Mouse (Mus musculus): ENCODE measurements around the gene Slc6a6. TPM values are rescaled to one million over a fixed set of nuclear protein-coding genes. Genes with fewer than 3 reads are reported as not detected.

Gene Slc6a6
- polyA plus RNA-seq, 1 experiment from 2014 or later: 49.5 TPM

GRCm38 (mm10) chr6:91655874-91656433 lies 27.9 kb upstream of the Slc6a6 start:
- Histone ChIP-seq H3K27me3 (ENCODE audit: low read depth, poor library complexity, severe bottlenecking) (no peaks in the 10 kb centered on the region), H3K36me3 (no peaks in the 10 kb centered on the region), H3K9me3 (replicated peaks) (no peaks in the 10 kb centered on the region), H3K4me1 (peaks cover 11% of the 10 kb centered on the region), H3K4me3 (no peak overlapping the region), H3K27ac (replicated peaks) (no peak overlapping the region)
- 46% methylated on average over 6 of the region's 6 CpGs for WGBS
- no peak for DNase-seq (ENCODE audit: low spot score)

- Histone ChIP-seq H3K27me3 (ENCODE audit: low read depth, poor library complexity, severe bottlenecking) (no peaks in the 10 kb centered on the region), H3K27ac (replicated peaks) (no peak overlapping the region), H3K9me3 (replicated peaks) (no peaks in the 10 kb centered on the region), H3K4me1 (peaks cover 11% of the 10 kb centered on the region), H3K36me3 (no peaks in the 10 kb centered on the region), H3K4me3 (no peak overlapping the region)
- no peak for DNase-seq (ENCODE audit: low spot score)
- 62% methylated on average over 1 of the region's 1 CpGs for WGBS
These were observed 25.6 kb upstream of the Slc6a6 start for GRCm38 (mm10) chr6:91658288-91658687.

GRCm38 (mm10) chr6:91659841-91660509 lies 23.9 kb upstream of the Slc6a6 start:
- no peak for DNase-seq (ENCODE audit: low spot score)
- Histone ChIP-seq H3K27ac (replicated peaks) (no peak overlapping the region), H3K4me1 (peaks cover 11% of the 10 kb centered on the region), H3K4me3 (no peak overlapping the region), H3K36me3 (no peaks in the 10 kb centered on the region), H3K9me3 (replicated peaks) (no peaks in the 10 kb centered on the region), H3K27me3 (ENCODE audit: low read depth, poor library complexity, severe bottlenecking) (no peaks in the 10 kb centered on the region)
- 82% methylated on average over 2 of the region's 2 CpGs for WGBS

GRCm38 (mm10) chr6:91662301-91662700 lies 21.6 kb upstream of the Slc6a6 start:
- H3K27me3 ChIP-seq (ENCODE audit: low read depth, poor library complexity, severe bottlenecking): no peaks in the 10 kb centered on the region
- H3K4me1 ChIP-seq: no peaks in the 10 kb centered on the region
- H3K4me3 ChIP-seq: no peak overlapping the region
- WGBS: 81% methylated on average over 6 of the region's 6 CpGs
- no peak overlapping the region for H3K27ac ChIP-seq (replicated peaks)
- H3K9me3 ChIP-seq (replicated peaks): no peaks in the 10 kb centered on the region
- H3K36me3 ChIP-seq: no peaks in the 10 kb centered on the region
- no peak for DNase-seq (ENCODE audit: low spot score)

GRCm38 (mm10) chr6:91663616-91664015 lies 20.2 kb upstream of the Slc6a6 start:
- Histone ChIP-seq H3K27me3 (ENCODE audit: low read depth, poor library complexity, severe bottlenecking) (no peaks in the 10 kb centered on the region), H3K9me3 (replicated peaks) (no peaks in the 10 kb centered on the region), H3K4me3 (no peak overlapping the region), H3K36me3 (no peaks in the 10 kb centered on the region), H3K4me1 (peaks cover 5% of the 10 kb centered on the region; the same call in 1 of the 2 replicates), H3K27ac (replicated peaks) (no peak overlapping the region)
- DNase-seq (ENCODE audit: low spot score): no peak
- WGBS: 81% methylated on average over 6 of the region's 6 CpGs

GRCm38 (mm10) chr6:91665267-91665666 lies 18.6 kb upstream of the Slc6a6 start:
- Histone ChIP-seq H3K27me3 (ENCODE audit: low read depth, poor library complexity, severe bottlenecking) (no peaks in the 10 kb centered on the region), H3K9me3 (replicated peaks) (no peaks in the 10 kb centered on the region), H3K4me1 (peaks cover 22% of the 10 kb centered on the region), H3K27ac (replicated peaks) (no peak overlapping the region), H3K36me3 (no peaks in the 10 kb centered on the region), H3K4me3 (no peak overlapping the region)
- no peak for DNase-seq (ENCODE audit: low spot score)
- WGBS: 88% methylated on average over 6 of the region's 6 CpGs

- Histone ChIP-seq H3K27ac (replicated peaks) (no peak overlapping the region), H3K27me3 (ENCODE audit: low read depth, poor library complexity, severe bottlenecking) (no peaks in the 10 kb centered on the region), H3K4me1 (peaks cover 24% of the 10 kb centered on the region), H3K36me3 (no peaks in the 10 kb centered on the region), H3K9me3 (replicated peaks) (no peaks in the 10 kb centered on the region), H3K4me3 (no peak overlapping the region)
- 90% methylated on average over 3 of the region's 3 CpGs for WGBS
- no peak for DNase-seq (ENCODE audit: low spot score)
These were observed 17.7 kb upstream of the Slc6a6 start for GRCm38 (mm10) chr6:91665990-91666700.

- Histone ChIP-seq H3K27ac (replicated peaks) (no peak overlapping the region), H3K4me3 (no peak overlapping the region), H3K27me3 (ENCODE audit: low read depth, poor library complexity, severe bottlenecking) (no peaks in the 10 kb centered on the region), H3K9me3 (replicated peaks) (no peaks in the 10 kb centered on the region), H3K4me1 (peaks cover 24% of the 10 kb centered on the region), H3K36me3 (no peaks in the 10 kb centered on the region)
- no peak for DNase-seq (ENCODE audit: low spot score)
- 90% methylated on average over 4 of the region's 4 CpGs for WGBS
These were observed 16.7 kb upstream of the Slc6a6 start for GRCm38 (mm10) chr6:91667141-91667540.

- Histone ChIP-seq H3K9me3 (replicated peaks) (no peaks in the 10 kb centered on the region), H3K36me3 (no peaks in the 10 kb centered on the region), H3K4me1 (peaks cover 27% of the 10 kb centered on the region), H3K27me3 (ENCODE audit: low read depth, poor library complexity, severe bottlenecking) (no peaks in the 10 kb centered on the region), H3K27ac (replicated peaks) (no peak overlapping the region), H3K4me3 (no peak overlapping the region)
- 40% methylated on average over 5 of the region's 5 CpGs for WGBS
- no peak for DNase-seq (ENCODE audit: low spot score)
These were observed 15.6 kb upstream of the Slc6a6 start for GRCm38 (mm10) chr6:91668276-91668675.

- Histone ChIP-seq H3K9me3 (replicated peaks) (no peaks in the 10 kb centered on the region), H3K27ac (replicated peaks) (0 out of 2 replicates have a peak overlapping the region, but pooled peaks have one; percentile 23), H3K36me3 (no peaks in the 10 kb centered on the region), H3K4me3 (no peak overlapping the region), H3K27me3 (ENCODE audit: low read depth, poor library complexity, severe bottlenecking) (no peaks in the 10 kb centered on the region), H3K4me1 (peaks cover 31% of the 10 kb centered on the region)
- 56% methylated on average over 4 of the region's 4 CpGs for WGBS
- no peak for DNase-seq (ENCODE audit: low spot score)
These were observed 14.6 kb upstream of the Slc6a6 start for GRCm38 (mm10) chr6:91669270-91669669.

- Histone ChIP-seq H3K27me3 (ENCODE audit: low read depth, poor library complexity, severe bottlenecking) (no peaks in the 10 kb centered on the region), H3K4me3 (no peak overlapping the region), H3K27ac (replicated peaks) (no peak overlapping the region), H3K36me3 (no peaks in the 10 kb centered on the region), H3K4me1 (peaks cover 31% of the 10 kb centered on the region), H3K9me3 (replicated peaks) (no peaks in the 10 kb centered on the region)
- WGBS: 49% methylated on average over 6 of the region's 6 CpGs
- no peak for DNase-seq (ENCODE audit: low spot score)
These were observed 13.6 kb upstream of the Slc6a6 start for GRCm38 (mm10) chr6:91670224-91670623.

GRCm38 (mm10) chr6:91674757-91675350 lies 9.0 kb upstream of the Slc6a6 start:
- peaks cover 25% of the 10 kb centered on the region for H3K4me1 ChIP-seq
- no peak overlapping the region for H3K27ac ChIP-seq (replicated peaks)
- no peaks in the 10 kb centered on the region for H3K36me3 ChIP-seq
- no peaks in the 10 kb centered on the region for H3K27me3 ChIP-seq (ENCODE audit: low read depth, poor library complexity, severe bottlenecking)
- no peak for DNase-seq (ENCODE audit: low spot score)
- WGBS: 66% methylated on average over 5 of the region's 5 CpGs
- H3K9me3 ChIP-seq (replicated peaks): no peaks in the 10 kb centered on the region
- no peak overlapping the region for H3K4me3 ChIP-seq

Data from midbrain, embryonic 10.5 days (tissue).